Mouse (Mus musculus): ENCODE data around the gene Gng11. TPM values are rescaled to one million over a fixed set of nuclear protein-coding genes. Genes with fewer than 3 reads are reported as not detected.

The Gng11 gene
- total and polyA plus RNA-seq, 3 experiments = not detected

Other genes starting within 250 kb of the Gng11 start
- gene Calcr, start 239.2 kb upstream of the Gng11 start, total RNA-seq (2012; rRNA removed) = not detected in 2 replicates
- gene Calcr, start 239.2 kb upstream of the Gng11 start, total RNA-seq (2014; rRNA removed) = not detected in 2 replicates
- gene Calcr, start 239.2 kb upstream of the Gng11 start, polyA plus RNA-seq (2012; ENCODE audit: insufficient read length, low read depth) = not detected in 2 replicates
- gene Tfpi2, start 15.0 kb upstream of the Gng11 start, total RNA-seq (2012; rRNA removed) = not detected in 2 replicates
- gene Tfpi2, start 15.0 kb upstream of the Gng11 start, total RNA-seq (2014; rRNA removed) = not detected in 2 replicates
- gene Tfpi2, start 15.0 kb upstream of the Gng11 start, polyA plus RNA-seq (2012; ENCODE audit: insufficient read length, low read depth) = not detected in 2 replicates
- gene Gngt1, start 10.1 kb upstream of the Gng11 start, total RNA-seq (2012; rRNA removed) = not detected in 2 replicates
- gene Gngt1, start 10.1 kb upstream of the Gng11 start, total RNA-seq (2014; rRNA removed) = not detected in 2 replicates
- not detected in 2 replicates for gene Gngt1, start 10.1 kb upstream of the Gng11 start, polyA plus RNA-seq (2012; ENCODE audit: insufficient read length, low read depth)
- 35.2 and 36.3 TPM in 2 replicates for gene Bet1, start 83.1 kb downstream of the Gng11 start, total RNA-seq (2012; rRNA removed)
- gene Bet1, start 83.1 kb downstream of the Gng11 start, total RNA-seq (2014; rRNA removed) = 70.3 and 79.4 TPM in 2 replicates
- gene Bet1, start 83.1 kb downstream of the Gng11 start, polyA plus RNA-seq (2012; ENCODE audit: insufficient read length, low read depth) = 40.0 and 58.1 TPM in 2 replicates